Mouse (Mus musculus): ENCODE data around the gene Gnaq. TPM values are rescaled to one million over a fixed set of nuclear protein-coding genes. Genes with fewer than 3 reads are reported as not detected.

Gnaq gene
- polyA plus RNA-seq, 1 experiment from 2014 or later: 19.6 TPM

- Histone ChIP-seq H3K9me3 (replicated peaks) (no peaks in the 10 kb centered on the region), H3K4me1 (peaks cover 23% of the 10 kb centered on the region), H3K36me3 (no peaks in the 10 kb centered on the region), H3K4me3 (no peak overlapping the region), H3K27ac (no peak overlapping the region), H3K27me3 (ENCODE audit: low read depth, poor library complexity, severe bottlenecking) (no peaks in the 10 kb centered on the region)
- WGBS: 74% methylated on average over 3 of the region's 3 CpGs
- no peak for DNase-seq (ENCODE audit: low spot score)
Observed at GRCm38 (mm10) chr19:16130476-16130875, 2.2 kb upstream of the Gnaq start.

GRCm38 (mm10) chr19:16131831-16132230 is 800 bp upstream of the Gnaq start:
- peak overlapping the region; percentile 99 for H3K27ac ChIP-seq
- H3K36me3 ChIP-seq: no peaks in the 10 kb centered on the region
- H3K27me3 ChIP-seq (ENCODE audit: low read depth, poor library complexity, severe bottlenecking): no peaks in the 10 kb centered on the region
- H3K4me3 ChIP-seq: peak overlapping the region; percentile 97
- DNase-seq (ENCODE audit: low spot score): no peak
- 14% methylated on average over 6 of the region's 6 CpGs for WGBS
- H3K9me3 ChIP-seq (replicated peaks): no peaks in the 10 kb centered on the region
- peaks cover 26% of the 10 kb centered on the region for H3K4me1 ChIP-seq

- Histone ChIP-seq H3K4me1 (peaks cover 30% of the 10 kb centered on the region), H3K27me3 (ENCODE audit: low read depth, poor library complexity, severe bottlenecking) (no peaks in the 10 kb centered on the region), H3K27ac (peak overlapping the region; percentile 99), H3K36me3 (no peaks in the 10 kb centered on the region), H3K9me3 (replicated peaks) (no peaks in the 10 kb centered on the region), H3K4me3 (peak overlapping the region; percentile 97)
- peak; percentile 95 for DNase-seq (ENCODE audit: low spot score)
- under 1% methylated on average over 41 of the region's 57 CpGs for WGBS
Observed at GRCm38 (mm10) chr19:16132340-16132790, 266 bp upstream of the Gnaq start.

GRCm38 (mm10) chr19:16132865-16133720 is 462 bp downstream of the Gnaq start:
- no peaks in the 10 kb centered on the region for H3K9me3 ChIP-seq (replicated peaks)
- H3K36me3 ChIP-seq: no peaks in the 10 kb centered on the region
- H3K27ac ChIP-seq: peak overlapping the region; percentile 99
- peak; percentile 76 for DNase-seq (ENCODE audit: low spot score)
- peaks cover 37% of the 10 kb centered on the region for H3K4me1 ChIP-seq
- no peaks in the 10 kb centered on the region for H3K27me3 ChIP-seq (ENCODE audit: low read depth, poor library complexity, severe bottlenecking)
- 3% methylated on average over 139 of the region's 139 CpGs for WGBS
- H3K4me3 ChIP-seq: peak overlapping the region; percentile 97

- Histone ChIP-seq H3K36me3 (no peaks in the 10 kb centered on the region), H3K9me3 (replicated peaks) (no peaks in the 10 kb centered on the region), H3K27me3 (ENCODE audit: low read depth, poor library complexity, severe bottlenecking) (no peaks in the 10 kb centered on the region), H3K27ac (peak overlapping the region; percentile 99), H3K4me1 (peaks cover 42% of the 10 kb centered on the region), H3K4me3 (peak overlapping the region; percentile 97)
- 20% methylated on average over 25 of the region's 25 CpGs for WGBS
- DNase-seq (ENCODE audit: low spot score): no peak
Observed at GRCm38 (mm10) chr19:16133721-16134570, 1.3 kb downstream of the Gnaq start.

- Histone ChIP-seq H3K27ac (no peak overlapping the region), H3K27me3 (ENCODE audit: low read depth, poor library complexity, severe bottlenecking) (no peaks in the 10 kb centered on the region), H3K4me1 (peaks cover 43% of the 10 kb centered on the region), H3K9me3 (replicated peaks) (no peaks in the 10 kb centered on the region), H3K36me3 (peaks cover 15% of the 10 kb centered on the region), H3K4me3 (no peak overlapping the region)
- no peak for DNase-seq (ENCODE audit: low spot score)
- 81% methylated on average over 5 of the region's 5 CpGs for WGBS
Observed at GRCm38 (mm10) chr19:16138064-16138580, 5.5 kb downstream of the Gnaq start.

GRCm38 (mm10) chr19:16140710-16141109 is 8.1 kb downstream of the Gnaq start:
- Histone ChIP-seq H3K27me3 (ENCODE audit: low read depth, poor library complexity, severe bottlenecking) (no peaks in the 10 kb centered on the region), H3K4me1 (peaks cover 27% of the 10 kb centered on the region), H3K9me3 (replicated peaks) (no peaks in the 10 kb centered on the region), H3K36me3 (peaks cover 24% of the 10 kb centered on the region), H3K27ac (no peak overlapping the region), H3K4me3 (no peak overlapping the region)
- WGBS: 84% methylated on average over 4 of the region's 4 CpGs
- no peak for DNase-seq (ENCODE audit: low spot score)

- Histone ChIP-seq H3K4me3 (no peak overlapping the region), H3K27me3 (ENCODE audit: low read depth, poor library complexity, severe bottlenecking) (no peaks in the 10 kb centered on the region), H3K27ac (no peak overlapping the region), H3K9me3 (replicated peaks) (no peaks in the 10 kb centered on the region), H3K36me3 (peaks cover 24% of the 10 kb centered on the region), H3K4me1 (peaks cover 26% of the 10 kb centered on the region)
- WGBS: 76% methylated on average over 4 of the region's 4 CpGs
- DNase-seq (ENCODE audit: low spot score): no peak
Observed at GRCm38 (mm10) chr19:16141857-16142256, 9.2 kb downstream of the Gnaq start.

- Histone ChIP-seq H3K9me3 (replicated peaks) (no peaks in the 10 kb centered on the region), H3K4me3 (no peak overlapping the region), H3K36me3 (peaks cover 24% of the 10 kb centered on the region), H3K27me3 (ENCODE audit: low read depth, poor library complexity, severe bottlenecking) (no peaks in the 10 kb centered on the region), H3K4me1 (peaks cover 17% of the 10 kb centered on the region), H3K27ac (no peak overlapping the region)
- no peak for DNase-seq (ENCODE audit: low spot score)
- WGBS: 96% methylated on average over 10 of the region's 10 CpGs
Observed at GRCm38 (mm10) chr19:16142990-16143389, 10.4 kb downstream of the Gnaq start.

GRCm38 (mm10) chr19:16147446-16147845 is 14.8 kb downstream of the Gnaq start:
- H3K9me3 ChIP-seq (replicated peaks): no peaks in the 10 kb centered on the region
- no peak overlapping the region for H3K4me3 ChIP-seq
- H3K36me3 ChIP-seq: peaks cover 15% of the 10 kb centered on the region
- no peak for DNase-seq (ENCODE audit: low spot score)
- no peak overlapping the region for H3K27ac ChIP-seq
- 80% methylated on average over 6 of the region's 6 CpGs for WGBS
- no peaks in the 10 kb centered on the region for H3K4me1 ChIP-seq
- H3K27me3 ChIP-seq (ENCODE audit: low read depth, poor library complexity, severe bottlenecking): no peaks in the 10 kb centered on the region

GRCm38 (mm10) chr19:16149094-16149493 is 16.5 kb downstream of the Gnaq start:
- Histone ChIP-seq H3K4me3 (no peak overlapping the region), H3K27me3 (ENCODE audit: low read depth, poor library complexity, severe bottlenecking) (no peaks in the 10 kb centered on the region), H3K4me1 (no peaks in the 10 kb centered on the region), H3K27ac (no peak overlapping the region), H3K36me3 (peaks cover 1% of the 10 kb centered on the region; the same call in 1 of the 2 replicates), H3K9me3 (replicated peaks) (no peaks in the 10 kb centered on the region)
- no peak for DNase-seq (ENCODE audit: low spot score)
- 91% methylated on average over 1 of the region's 1 CpGs for WGBS

- H3K27ac ChIP-seq: no peak overlapping the region
- 88% methylated on average over 7 of the region's 7 CpGs for WGBS
Observed at GRCm38 (mm10) chr19:16150328-16150727, 17.7 kb downstream of the Gnaq start.

GRCm38 (mm10) chr19:16153851-16154250 is 21.2 kb downstream of the Gnaq start:
- no peaks in the 10 kb centered on the region for H3K9me3 ChIP-seq (replicated peaks)
- no peak for DNase-seq (ENCODE audit: low spot score)
- no peak overlapping the region for H3K27ac ChIP-seq
- H3K4me1 ChIP-seq: no peaks in the 10 kb centered on the region
- H3K36me3 ChIP-seq: no peaks in the 10 kb centered on the region
- WGBS: 93% methylated on average over 3 of the region's 3 CpGs
- H3K27me3 ChIP-seq (ENCODE audit: low read depth, poor library complexity, severe bottlenecking): no peaks in the 10 kb centered on the region
- no peak overlapping the region for H3K4me3 ChIP-seq

More at GRCm38 (mm10) chr19:16150328-16150727, 17.7 kb downstream of the Gnaq start:
- Histone ChIP-seq H3K36me3 (no peaks in the 10 kb centered on the region), H3K4me3 (no peak overlapping the region), H3K27me3 (ENCODE audit: low read depth, poor library complexity, severe bottlenecking) (no peaks in the 10 kb centered on the region), H3K4me1 (no peaks in the 10 kb centered on the region), H3K9me3 (replicated peaks) (no peaks in the 10 kb centered on the region)
- DNase-seq (ENCODE audit: low spot score): no peak

Measured in limb, embryonic 10.5 days (tissue).